Mouse (Mus musculus) embryonic facial prominence, embryonic 12.5 days (tissue): ENCODE data around the gene Sh3bgr. TPM values are rescaled to one million over a fixed set of nuclear protein-coding genes. Genes with fewer than 3 reads are reported as not detected.

Source experiments
- ATAC-seq: fragments of 200-750 bp; cut with Nextera tagmentation; 2 replicates; pipeline ENCODE4 v1.8.0; 2017; ENCODE audit not compliant: insufficient number of reproducible peaks, insufficient read depth, low FRiP score, low TSS enrichment
- H3K27ac ChIP-seq: fragments of 300-500 bp; sonication (generic); 2 replicates; pipeline ENCODE4 v1.5.1; 2016; ENCODE audit warnings: mild to moderate bottlenecking
- H3K27me3 ChIP-seq: fragments of 300-500 bp; sonication (generic); 2 replicates; pipeline ENCODE4 v1.6.1; 2016; ENCODE audit warnings: mild to moderate bottlenecking, moderate library complexity
- H3K36me3 ChIP-seq: fragments of 300-500 bp; sonication (generic); 2 replicates; pipeline ENCODE4 v1.6.1; 2016; ENCODE audit warnings: mild to moderate bottlenecking
- H3K4me1 ChIP-seq: fragments of 300-500 bp; sonication (generic); 2 replicates; pipeline ENCODE4 v1.6.1; 2016
- H3K4me2 ChIP-seq: fragments of 300-500 bp; sonication (generic); replicated peaks from 2 replicates; pipeline ENCODE4 v1.6.1; 2016; ENCODE audit warnings: mild to moderate bottlenecking, moderate library complexity
- H3K4me3 ChIP-seq: fragments of 300-500 bp; sonication (generic); 2 replicates; pipeline ENCODE4 v1.5.1; 2016; ENCODE audit warnings: mild to moderate bottlenecking
- H3K9ac ChIP-seq: fragments of 300-500 bp; sonication (generic); 2 replicates; pipeline ENCODE4 v1.6.1; 2016; ENCODE audit warnings: mild to moderate bottlenecking, moderate library complexity
- H3K9me3 ChIP-seq: fragments of 300-500 bp; sonication (generic); 2 replicates; pipeline ENCODE4 v1.6.1; 2016; ENCODE audit warnings: mild to moderate bottlenecking, moderate library complexity
- WGBS: fragments of 180-500 bp; shearing (Covaris S2); methylation state at CpG from one replicate; pipeline ENCODE4 v1.1.7; 2016; 5-methylcytosine and 5-hydroxymethylcytosine counted together
- polyA plus RNA-seq: library from polyadenylated mRNA; unstranded; fragments of >200 nt; fragmentation: Nextera tagmentation; extraction: Ambion mirVana; gene quantifications from 2 replicates; pipeline ENCODE4 v1.2.1, GENCODE M21; 2016

Gene Sh3bgr
- polyA plus RNA-seq, 1 experiment from 2014 or later, result 2.7 TPM

- H3K4me1 ChIP-seq, result no peaks in the 10 kb centered on the region
- no peak overlapping the region for H3K9ac ChIP-seq
- H3K4me2 ChIP-seq, result no peak overlapping the region
- H3K27ac ChIP-seq, result no peak overlapping the region
- H3K4me3 ChIP-seq, result no peak overlapping the region
- H3K27me3 ChIP-seq, result no peaks in the 10 kb centered on the region
- no peaks in the 10 kb centered on the region for H3K9me3 ChIP-seq
- WGBS, result 95% methylated on average over 4 of the region's 4 CpGs
- ATAC-seq, result no peak
- no peaks in the 10 kb centered on the region for H3K36me3 ChIP-seq
Measured at GRCm38 (mm10) chr16:96213027-96213426, 12.8 kb downstream of the Sh3bgr start.

- Histone ChIP-seq H3K27me3 (no peaks in the 10 kb centered on the region), H3K36me3 (no peaks in the 10 kb centered on the region), H3K9me3 (no peaks in the 10 kb centered on the region), H3K27ac (no peak overlapping the region), H3K4me3 (no peak overlapping the region), H3K4me1 (no peaks in the 10 kb centered on the region), H3K4me2 (no peak overlapping the region), H3K9ac (no peak overlapping the region)
- no peak for ATAC-seq
- WGBS, result 69% methylated on average over 5 of the region's 5 CpGs
Measured at GRCm38 (mm10) chr16:96221491-96221890, 21.2 kb downstream of the Sh3bgr start.

GRCm38 (mm10) chr16:96221959-96222358 is 21.7 kb downstream of the Sh3bgr start:
- no peak overlapping the region for H3K4me2 ChIP-seq
- H3K27ac ChIP-seq, result no peak overlapping the region
- H3K9me3 ChIP-seq, result no peaks in the 10 kb centered on the region
- H3K36me3 ChIP-seq, result no peaks in the 10 kb centered on the region
- H3K4me1 ChIP-seq, result no peaks in the 10 kb centered on the region
- WGBS, result 78% methylated on average over 3 of the region's 3 CpGs
- ATAC-seq, result no peak
- no peak overlapping the region for H3K9ac ChIP-seq
- H3K27me3 ChIP-seq, result no peaks in the 10 kb centered on the region
- H3K4me3 ChIP-seq, result no peak overlapping the region

- H3K4me2 ChIP-seq, result no peak overlapping the region
- ATAC-seq, result no peak
- no peaks in the 10 kb centered on the region for H3K36me3 ChIP-seq
- no peaks in the 10 kb centered on the region for H3K27me3 ChIP-seq
- WGBS, result 88% methylated on average over 1 of the region's 1 CpGs
- no peak overlapping the region for H3K27ac ChIP-seq
- no peaks in the 10 kb centered on the region for H3K4me1 ChIP-seq
- H3K4me3 ChIP-seq, result no peak overlapping the region
- H3K9ac ChIP-seq, result no peak overlapping the region
- no peaks in the 10 kb centered on the region for H3K9me3 ChIP-seq
Measured at GRCm38 (mm10) chr16:96222452-96222851, 22.2 kb downstream of the Sh3bgr start.

- Histone ChIP-seq H3K9me3 (no peaks in the 10 kb centered on the region), H3K4me1 (no peaks in the 10 kb centered on the region), H3K27ac (no peak overlapping the region), H3K36me3 (no peaks in the 10 kb centered on the region), H3K4me3 (no peak overlapping the region), H3K27me3 (no peaks in the 10 kb centered on the region), H3K4me2 (no peak overlapping the region), H3K9ac (no peak overlapping the region)
- WGBS, result 76% methylated on average over 13 of the region's 13 CpGs
- no peak for ATAC-seq
Measured at GRCm38 (mm10) chr16:96228438-96228837, 28.2 kb downstream of the Sh3bgr start.

- H3K4me3 ChIP-seq, result no peak overlapping the region
- H3K9ac ChIP-seq, result no peak overlapping the region
- no peaks in the 10 kb centered on the region for H3K4me1 ChIP-seq
- 63% methylated on average over 8 of the region's 8 CpGs for WGBS
- H3K27ac ChIP-seq, result no peak overlapping the region
- H3K4me2 ChIP-seq, result no peak overlapping the region
- no peaks in the 10 kb centered on the region for H3K27me3 ChIP-seq
- ATAC-seq, result no peak
- no peaks in the 10 kb centered on the region for H3K36me3 ChIP-seq
- H3K9me3 ChIP-seq, result no peaks in the 10 kb centered on the region
Measured at GRCm38 (mm10) chr16:96229044-96229555, 28.9 kb downstream of the Sh3bgr start.

- Histone ChIP-seq H3K27ac (no peak overlapping the region), H3K36me3 (no peaks in the 10 kb centered on the region), H3K9me3 (no peaks in the 10 kb centered on the region), H3K4me2 (no peak overlapping the region), H3K4me3 (no peak overlapping the region), H3K4me1 (no peaks in the 10 kb centered on the region), H3K9ac (no peak overlapping the region), H3K27me3 (no peaks in the 10 kb centered on the region)
- WGBS, result 32% methylated on average over 11 of the region's 11 CpGs
- no peak for ATAC-seq
Measured at GRCm38 (mm10) chr16:96230411-96230810, 30.2 kb downstream of the Sh3bgr start.

- H3K9ac ChIP-seq, result no peak overlapping the region
- H3K27ac ChIP-seq, result no peak overlapping the region
- WGBS, result 92% methylated on average over 4 of the region's 4 CpGs
- no peaks in the 10 kb centered on the region for H3K36me3 ChIP-seq
- H3K4me2 ChIP-seq, result no peak overlapping the region
- no peak overlapping the region for H3K4me3 ChIP-seq
- no peaks in the 10 kb centered on the region for H3K4me1 ChIP-seq
- ATAC-seq, result no peak
- no peaks in the 10 kb centered on the region for H3K9me3 ChIP-seq
- H3K27me3 ChIP-seq, result no peaks in the 10 kb centered on the region
Measured at GRCm38 (mm10) chr16:96231251-96231650, 31.0 kb downstream of the Sh3bgr start.

GRCm38 (mm10) chr16:96231974-96232373 is 31.7 kb downstream of the Sh3bgr start:
- H3K27ac ChIP-seq, result no peak overlapping the region
- H3K27me3 ChIP-seq, result no peaks in the 10 kb centered on the region
- H3K4me3 ChIP-seq, result no peak overlapping the region
- no peak for ATAC-seq
- WGBS, result 80% methylated on average over 8 of the region's 8 CpGs
- H3K4me2 ChIP-seq, result no peak overlapping the region
- H3K36me3 ChIP-seq, result no peaks in the 10 kb centered on the region
- H3K9ac ChIP-seq, result no peak overlapping the region
- no peaks in the 10 kb centered on the region for H3K4me1 ChIP-seq
- H3K9me3 ChIP-seq, result no peaks in the 10 kb centered on the region

- Histone ChIP-seq H3K27ac (no peak overlapping the region), H3K9ac (no peak overlapping the region), H3K4me1 (no peaks in the 10 kb centered on the region), H3K9me3 (no peaks in the 10 kb centered on the region), H3K4me3 (no peak overlapping the region), H3K27me3 (no peaks in the 10 kb centered on the region), H3K4me2 (no peak overlapping the region), H3K36me3 (no peaks in the 10 kb centered on the region)
- WGBS, result 88% methylated on average over 8 of the region's 8 CpGs
- ATAC-seq, result no peak
Measured at GRCm38 (mm10) chr16:96233996-96234395, 33.7 kb downstream of the Sh3bgr start.

- H3K27me3 ChIP-seq, result no peaks in the 10 kb centered on the region
- no peaks in the 10 kb centered on the region for H3K9me3 ChIP-seq
- no peaks in the 10 kb centered on the region for H3K36me3 ChIP-seq
- 0 out of 2 replicates have a peak within 1 kb of the TSS, but pooled peaks have one; percentile 9 for H3K4me2 ChIP-seq
- H3K9ac ChIP-seq, result no peak within 1 kb of the TSS
- WGBS, result 51% methylated on average over 17 of the region's 17 CpGs
- ATAC-seq, result no peak
- H3K27ac ChIP-seq, result 0 out of 2 replicates have a peak within 1 kb of the TSS, but pooled peaks have one; percentile 31
- no peak within 1 kb of the TSS for H3K4me3 ChIP-seq
- no peaks in the 10 kb centered on the region for H3K4me1 ChIP-seq
Measured at GRCm38 (mm10) chr16:96235366-96235970, 35.2 kb downstream of the Sh3bgr start, which contains the start of gene B3galt5. Gene B3galt5 (plus strand): TSS chr16:96235801.

GRCm38 (mm10) chr16:96244496-96244895 is 44.2 kb downstream of the Sh3bgr start:
- Histone ChIP-seq H3K4me1 (no peaks in the 10 kb centered on the region), H3K27me3 (no peaks in the 10 kb centered on the region), H3K4me3 (no peak overlapping the region), H3K9ac (no peak overlapping the region), H3K4me2 (no peak overlapping the region), H3K27ac (no peak overlapping the region), H3K9me3 (0 out of 2 replicates have a peak, but pooled peaks cover 4% of the 10 kb centered on the region), H3K36me3 (no peaks in the 10 kb centered on the region)
- WGBS, result 83% methylated on average over 6 of the region's 6 CpGs
- ATAC-seq, result no peak
